Mouse (Mus musculus): Measurements from ENCODE around the gene Pax8. TPM values are rescaled to one million over a fixed set of nuclear protein-coding genes. Genes with fewer than 3 reads are reported as not detected.

Pax8 gene
- polyA plus RNA-seq, 1 experiment from 2014 or later: 4.7 TPM

- Histone ChIP-seq H3K4me2 (replicated peaks) (no peak overlapping the region), H3K9me3 (no peaks in the 10 kb centered on the region), H3K4me1 (no peaks in the 10 kb centered on the region), H3K27ac (replicated peaks) (no peak overlapping the region), H3K36me3 (no peaks in the 10 kb centered on the region), H3K9ac (replicated peaks) (no peak overlapping the region), H3K4me3 (no peak overlapping the region), H3K27me3 (no peaks in the 10 kb centered on the region)
- 78% methylated on average over 9 of the region's 9 CpGs for WGBS
- no peak for ATAC-seq (ENCODE audit: low FRiP score, low read depth)
Measured at GRCm38 (mm10) chr2:24382456-24383230, 92.8 kb downstream of the Pax8 start.

- ATAC-seq (ENCODE audit: low FRiP score, low read depth): no peak
- Histone ChIP-seq H3K9me3 (no peaks in the 10 kb centered on the region), H3K4me3 (no peak overlapping the region), H3K4me2 (replicated peaks) (no peak overlapping the region), H3K9ac (replicated peaks) (no peak overlapping the region), H3K27ac (replicated peaks) (no peak overlapping the region), H3K4me1 (no peaks in the 10 kb centered on the region), H3K36me3 (no peaks in the 10 kb centered on the region), H3K27me3 (no peaks in the 10 kb centered on the region)
- WGBS: 83% methylated on average over 5 of the region's 5 CpGs
Measured at GRCm38 (mm10) chr2:24378747-24379450, 96.5 kb downstream of the Pax8 start.

Other genes starting within 250 kb of the Pax8 start
- gene Il1f5, start 198.6 kb downstream of the Pax8 start, polyA plus RNA-seq (2016; fragmentation: Nextera tagmentation; extraction: Ambion mirVana): not detected in 2 replicates
- gene Il1f10, start 184.4 kb downstream of the Pax8 start, polyA plus RNA-seq (2016; fragmentation: Nextera tagmentation; extraction: Ambion mirVana): not detected in 2 replicates
- 0.18 TPM in 1 of 2 replicates, not detected in the other for gene Il1rn, start 138.7 kb downstream of the Pax8 start, polyA plus RNA-seq (2016; fragmentation: Nextera tagmentation; extraction: Ambion mirVana)
- gene Psd4, start 108.0 kb downstream of the Pax8 start, polyA plus RNA-seq (2016; fragmentation: Nextera tagmentation; extraction: Ambion mirVana): 0.77 and 0.96 TPM in 2 replicates

All from midbrain, embryonic 12.5 days (tissue).